32 mouse cellular contexts compared by ENCODE assay signal in the genomic region with DNA sequence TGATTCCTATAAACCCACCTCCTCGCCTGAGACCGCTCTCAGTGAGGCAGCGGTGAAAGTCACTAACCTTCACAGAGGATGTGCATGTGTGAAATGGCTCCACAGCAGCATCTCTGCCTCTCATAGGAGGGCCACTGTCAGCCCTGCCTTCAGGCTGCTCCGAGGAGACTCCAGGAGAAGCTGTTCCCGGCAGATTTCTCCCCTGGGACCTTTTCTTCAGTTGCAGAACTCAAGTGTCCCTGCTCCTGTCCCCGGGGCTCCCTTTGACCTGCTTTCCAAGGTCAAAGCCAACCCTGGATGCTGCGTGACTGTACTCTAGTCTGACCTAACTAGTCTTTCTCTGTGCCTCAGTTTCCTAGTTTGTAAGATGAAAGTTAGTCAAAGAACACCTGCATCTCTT. TPM values are rescaled to one million over a fixed set of nuclear protein-coding genes. Genes with fewer than 3 reads are reported as not detected.
A peak's percentile ranks its signal among the peaks of the same experiment; 100 is the strongest.
DNase-seq lines count a peak whose midpoint lies in the region; ATAC-seq and TF ChIP-seq lines count a peak whose summit lies in the region.
"Had no signal": no experiment of that assay in that cellular context is flagged by ENCODE, and none has a peak within 500 bp of the region (broad histone marks: within the 10 kb centered on the region; RNA-seq: fewer than 3 reads in every experiment).

TSS of gene Art5 (minus strand) at position 319 of the 400 bp plus-strand sequence.

- 66% methylated on average over 7 of the region's 7 CpGs for WGBS in heart, postnatal 0 days
- 67% methylated on average over 7 of the region's 7 CpGs for whole genome bisulfite sequencing in thymus, adult 2 months
- 79% methylated on average over 7 of the region's 7 CpGs for WGBS in forebrain, postnatal 0 days

- no peaks in the 10 kb centered on the region for H3K36me3 ChIP-seq in heart, postnatal 0 days (replicated peaks; ENCODE audit: control insufficient read depth, insufficient read depth, low read length)
- no peaks in the 10 kb centered on the region for H3K36me3 ChIP-seq in thymus, adult 2 months (ENCODE audit: control insufficient read depth, insufficient read depth, low read length)
- no peaks in the 10 kb centered on the region for H3K36me3 ChIP-seq in forebrain, postnatal 0 days (ENCODE audit: insufficient read depth)
- H3K36me3 ChIP-seq: embryonic facial prominence, embryonic 10.5 days; embryonic facial prominence, embryonic 15.5 days; forebrain, embryonic 12.5 days; kidney, embryonic 15.5 days; stomach, embryonic 15.5 days had no signal

- peak within 1 kb of the TSS; percentile 19; the same call in 1 of the 2 replicates for H3K4me2 ChIP-seq in heart, postnatal 0 days (ENCODE audit: low read depth, low read length)
- no peak within 1 kb of the TSS for H3K4me2 ChIP-seq in forebrain, postnatal 0 days (ENCODE audit: low read depth)
- H3K4me2 ChIP-seq: embryonic facial prominence, embryonic 15.5 days; forebrain, embryonic 12.5 days; kidney, embryonic 15.5 days; stomach, embryonic 15.5 days had no signal

- DNase-seq in gastrocnemius, adult 8-10 months (ENCODE audit: low spot score in 2 of 2), result no peak
- no peak for DNase-seq in gastrocnemius, postnatal 14 days
- DNase-seq in heart, postnatal 0 days (ENCODE audit: low spot score), result no peak
- no peak for DNase-seq in heart, postnatal 14 days
- no peak for DNase-seq in thymus, adult 2 months
- DNase-seq in thymus, postnatal 10 days (ENCODE audit: low spot score in 2 of 2), result no peak
- no peak for DNase-seq in forebrain, postnatal 0 days
- DNase-seq: adrenal gland, postnatal 10 days; cerebellum, adult 8-10 months; cerebellum, postnatal 25 days; kidney, adult 18-20 months; kidney, postnatal 25 days; liver; lung, adult 2 months; lung, postnatal 10 days; right cerebral cortex, postnatal 25 days; thymus, postnatal 14 days had no signal

- H3K9ac ChIP-seq in heart, postnatal 0 days (replicated peaks; ENCODE audit: low read depth, low read length), result no peak within 1 kb of the TSS
- no peak within 1 kb of the TSS for H3K9ac ChIP-seq in forebrain, postnatal 0 days
- H3K9ac ChIP-seq: embryonic facial prominence, embryonic 15.5 days; forebrain, embryonic 12.5 days; kidney, embryonic 15.5 days; liver, embryonic 14.5 days; stomach, embryonic 15.5 days had no signal

- no peak for ATAC-seq in heart, postnatal 0 days (ENCODE audit: insufficient read depth, low read depth)
- ATAC-seq in forebrain, postnatal 0 days, result no peak
- ATAC-seq: hindbrain, embryonic 16.5 days; midbrain, embryonic 16.5 days; Patski had no signal

- no peaks in the 10 kb centered on the region for H3K27me3 ChIP-seq in heart, postnatal 0 days (ENCODE audit: control insufficient read depth, insufficient read depth, low read length)
- no peaks in the 10 kb centered on the region for H3K27me3 ChIP-seq in thymus, adult 2 months (ENCODE audit: control insufficient read depth, insufficient read depth, low read length)
- no peaks in the 10 kb centered on the region for H3K27me3 ChIP-seq in forebrain, postnatal 0 days (ENCODE audit: insufficient read depth, low read length)
- H3K27me3 ChIP-seq: embryonic facial prominence, embryonic 15.5 days; forebrain, embryonic 12.5 days; kidney, embryonic 15.5 days had no signal

- H3K4me1 ChIP-seq in heart, postnatal 0 days (ENCODE audit: control insufficient read depth, insufficient read depth), result 0 out of 2 replicates have a peak, but pooled peaks cover 6% of the 10 kb centered on the region
- H3K4me1 ChIP-seq in thymus, adult 2 months (replicated peaks; ENCODE audit: control insufficient read depth, insufficient read depth, low read length), result peaks cover 46% of the 10 kb centered on the region
- no peaks in the 10 kb centered on the region for H3K4me1 ChIP-seq in forebrain, postnatal 0 days (ENCODE audit: insufficient read depth)

- H3K4me3 ChIP-seq in heart, postnatal 0 days (ENCODE audit: low read depth, low read length), result no peak within 1 kb of the TSS
- H3K4me3 ChIP-seq in thymus, adult 2 months (ENCODE audit: control insufficient read depth, insufficient read depth, low read length), result peak within 1 kb of the TSS; percentile 16; the same call in 1 of the 2 replicates
- no peak within 1 kb of the TSS for H3K4me3 ChIP-seq in forebrain, postnatal 0 days (ENCODE audit: low read depth, low read length)
- H3K4me3 ChIP-seq: embryonic facial prominence, embryonic 10.5 days; embryonic facial prominence, embryonic 15.5 days; forebrain, embryonic 12.5 days; kidney, embryonic 15.5 days; stomach, embryonic 15.5 days had no signal

- intact Hi-C loops in gastrocnemius, postnatal 14 days (cut with DNase I; ENCODE audit: low total_unique reads), result no loop called here
- intact Hi-C loops in heart, postnatal 14 days (cut with DNase I), result no loop called here

- no peaks in the 10 kb centered on the region for H3K9me3 ChIP-seq in heart, postnatal 0 days (replicated peaks; ENCODE audit: control insufficient read depth, low read length)
- H3K9me3 ChIP-seq in forebrain, postnatal 0 days (ENCODE audit: low read length), result no peaks in the 10 kb centered on the region
- H3K9me3 ChIP-seq: embryonic facial prominence, embryonic 10.5 days; embryonic facial prominence, embryonic 15.5 days; forebrain, embryonic 12.5 days; kidney, embryonic 15.5 days; stomach, embryonic 15.5 days had no signal

- no peak within 1 kb of the TSS for H3K27ac ChIP-seq in heart, postnatal 0 days (ENCODE audit: low read depth)
- H3K27ac ChIP-seq in thymus, adult 2 months (ENCODE audit: control insufficient read depth, insufficient read depth, low read length), result peak within 1 kb of the TSS; percentile 83
- H3K27ac ChIP-seq in forebrain, postnatal 0 days (ENCODE audit: low read depth, low read length), result no peak within 1 kb of the TSS
- H3K27ac ChIP-seq: embryonic facial prominence, embryonic 10.5 days; embryonic facial prominence, embryonic 15.5 days; forebrain, embryonic 12.5 days; kidney, embryonic 15.5 days; liver, embryonic 14.5 days; macrophage; stomach, embryonic 15.5 days had no signal

- TF ChIP-seq EP300 in heart, postnatal 0 days (IDR thresholded peaks at IDR 0.05; ENCODE audit: low read depth), result no peak

- TF ChIP-seq CTCF in heart, postnatal 0 days (IDR thresholded peaks at IDR 0.05; ENCODE audit: low read depth), result no peak
- TF ChIP-seq CTCF in thymus, adult 2 months (IDR thresholded peaks at IDR 0.05; ENCODE audit: borderline replicate concordance, control insufficient read depth, extremely low read depth, insufficient read depth, low read length, poor library complexity), result no peak
- no peak for TF ChIP-seq CTCF in forebrain, postnatal 0 days (IDR thresholded peaks at IDR 0.05; ENCODE audit: low read depth)

- TF ChIP-seq POLR2A in thymus, adult 2 months (IDR thresholded peaks at IDR 0.05; ENCODE audit: control insufficient read depth, extremely low read depth, insufficient read depth, low read length, poor library complexity), result no peak

RNA-seq across cellular contexts. Expression of gene Art5, which starts in this region (rescaled TPM):
- total RNA-seq in gastrocnemius, adult 8-10 months (2022), result 10 to 100 TPM; 20.6 to 32.3 (median 29.4) TPM
- 1 to 10 TPM; 6.9 to 8.1 TPM for total RNA-seq in gastrocnemius, postnatal 14 days (2021)
- total RNA-seq in heart, postnatal 0 days (2014; rRNA removed; ENCODE audit: low replicate concordance), result 1.3 and 3.6 TPM in 2 replicates
- polyA plus RNA-seq in heart, postnatal 0 days (2015; fragmentation: Nextera tagmentation; extraction: Ambion mirVana), result 3.3 and 3.5 TPM in 2 replicates
- 1 to 10 TPM; 4.3 to 5.4 TPM for total RNA-seq in heart, postnatal 14 days (2021)
- polyA plus RNA-seq in thymus, adult 2 months (2012; rRNA removed), result 2.4 and 3.7 TPM in 2 replicates
- total RNA-seq in forebrain, postnatal 0 days (2014; rRNA removed), result 0.23 and 0.29 TPM in 2 replicates
- polyA plus RNA-seq in forebrain, postnatal 0 days (2015; fragmentation: Nextera tagmentation; extraction: Ambion mirVana), result 0.22 and 0.50 TPM in 2 replicates
- total RNA-seq: layer of hippocampus, adult 18-20 months; layer of hippocampus, postnatal 10 days; left cerebral cortex, adult 18-20 months; left cerebral cortex, postnatal 14 days; MEL had no signal
- polyA plus RNA-seq: macrophage; midbrain, embryonic 16.5 days; Patski had no signal
